Mouse (Mus musculus): ENCODE data around the gene Dnah2.

GRCm38 (mm10) chr11:69414421-69415326, 134.2 kb downstream of the Dnah2 start:
- no peak for TF ChIP-seq EP300 (IDR thresholded peaks at IDR 0.05; ENCODE audit: low read depth)
- no peak for TF ChIP-seq CTCF (IDR thresholded peaks at IDR 0.05; ENCODE audit: low read depth)

All from liver, embryonic 14.5 days (tissue).